Mouse (Mus musculus) gastrocnemius, postnatal 14 days (tissue): ENCODE data around the gene Cacna1e. TPM values are rescaled to one million over a fixed set of nuclear protein-coding genes. Genes with fewer than 3 reads are reported as not detected.
A peak's percentile ranks its signal among the peaks of the same experiment; 100 is the strongest.

Experiments
- DNase-seq: peaks from one replicate; pipeline ENCODE4 v3.0.0; 2021; ENCODE audit warnings: mixed read lengths
- intact Hi-C: fragments of 180-260 bp; cut with DNase I; formaldehyde crosslinking; loops from one replicate; pipeline ENCODE4 v1.15.1; 2025; ENCODE audit warnings: low total_unique reads
- total RNA-seq, 2 experiments: library from RNA; stranded (reverse); gene quantifications; 2 replicates each; pipeline ENCODE4 v1.2.3; 2021

Gene Cacna1e
- total RNA-seq, 2 experiments from 2014 or later = 0.16 to 0.31 TPM

DNA sequence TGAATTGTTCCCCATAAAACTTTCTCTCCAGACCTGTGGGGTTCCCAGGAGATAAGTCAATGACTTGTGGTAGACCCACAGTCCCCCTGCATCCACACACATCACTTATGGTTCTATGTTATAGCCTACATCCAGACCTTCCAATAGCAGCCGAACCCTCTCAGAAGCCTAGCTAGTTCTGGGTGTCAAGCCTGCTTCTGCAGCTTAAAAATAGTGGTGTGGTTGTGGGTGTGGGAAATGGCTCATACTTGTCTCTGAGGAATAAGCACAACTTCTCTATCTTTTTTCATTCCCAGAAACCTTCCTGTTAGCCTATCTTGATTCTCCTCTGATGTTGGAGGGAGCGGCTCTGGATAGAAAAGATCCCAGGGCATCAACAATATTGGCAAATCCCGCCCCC is 417.0 kb downstream of the Cacna1e start:
- no peak for DNase-seq
- intact Hi-C loops = no loop called here

- intact Hi-C loops = no loop called here
- peak; percentile 26 for DNase-seq
Measured at GRCm38 (mm10) chr1:154461521-154461920, 422.8 kb downstream of the Cacna1e start.

- DNase-seq = no peak
- intact Hi-C loops = no loop called here
Measured at GRCm38 (mm10) chr1:154460067-154460466, 424.2 kb downstream of the Cacna1e start.

GRCm38 (mm10) chr1:154458601-154459000 is 425.7 kb downstream of the Cacna1e start:
- no peak for DNase-seq
- intact Hi-C loops = no loop called here

DNA sequence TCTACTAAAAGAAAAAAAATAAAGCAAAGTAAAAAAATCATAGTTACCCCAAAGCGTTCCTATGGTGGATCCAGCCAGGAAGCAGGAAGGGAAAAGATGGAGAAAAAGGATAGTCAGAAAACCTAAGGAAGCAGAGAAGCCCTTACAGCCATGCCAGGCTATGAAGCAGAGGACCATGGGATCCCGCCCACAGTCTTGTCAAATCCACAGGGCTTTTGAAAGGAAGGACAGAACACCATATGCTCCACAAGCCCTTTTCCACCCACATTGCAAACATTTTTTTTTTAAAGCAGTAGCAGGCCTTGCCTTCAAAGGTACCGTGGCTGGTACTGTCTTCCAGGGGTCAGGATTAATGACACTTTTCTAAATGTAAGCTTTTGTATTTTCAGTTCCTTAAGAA is 433.5 kb downstream of the Cacna1e start:
- no peak for DNase-seq
- intact Hi-C loops = no loop called here

GRCm38 (mm10) chr1:154446456-154446855 is 437.8 kb downstream of the Cacna1e start:
- DNase-seq = no peak
- intact Hi-C loops = no loop called here

DNA sequence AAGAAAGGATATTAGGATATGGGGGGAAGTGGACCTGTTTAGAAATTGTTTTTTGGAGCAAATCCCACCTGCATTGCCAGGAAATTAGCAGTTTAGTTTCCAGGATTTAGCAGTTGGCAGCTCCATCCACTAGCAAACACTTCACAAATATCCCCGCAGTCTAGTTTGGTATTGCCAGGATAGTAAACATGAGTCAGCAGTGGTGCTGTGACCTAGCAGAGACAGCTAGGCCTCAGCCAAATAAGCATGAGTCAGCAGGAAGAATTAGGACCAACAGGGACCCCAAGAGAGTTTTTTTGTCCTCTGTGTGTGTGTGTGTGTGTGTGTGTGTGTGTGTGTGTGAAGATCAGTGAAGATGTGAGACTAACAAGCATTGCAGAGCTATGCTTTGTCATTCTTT is 450.8 kb downstream of the Cacna1e start:
- DNase-seq = no peak
- intact Hi-C loops = no loop called here

GRCm38 (mm10) chr1:154433112-154433511 is 451.2 kb downstream of the Cacna1e start:
- intact Hi-C loops = no loop called here

DNA sequence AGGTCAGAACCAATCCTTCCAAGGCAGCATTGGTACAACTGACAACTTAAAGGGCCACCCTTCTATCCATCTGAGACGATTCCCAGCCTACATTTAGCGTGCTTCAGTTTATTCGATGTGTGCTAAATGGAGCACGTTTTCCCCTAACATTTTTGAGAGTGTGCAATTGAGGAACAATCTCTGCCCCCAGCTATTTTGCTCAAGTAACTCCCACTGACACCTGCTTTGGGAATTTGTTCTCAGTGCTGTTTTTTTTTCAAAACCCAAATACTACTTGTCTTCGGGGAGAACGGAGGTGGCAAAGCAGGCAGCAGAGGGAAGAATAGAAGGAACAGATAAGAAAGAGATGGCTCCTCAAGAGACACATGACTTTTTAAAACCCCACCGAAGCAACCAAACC is 456.0 kb downstream of the Cacna1e start:
- DNase-seq = no peak
- intact Hi-C loops = loop anchor here (5.0 kb wide), 1 partner anchor 141 kb away; no protein-coding TSS in a partner anchor

More at GRCm38 (mm10) chr1:154433112-154433511, 451.2 kb downstream of the Cacna1e start:
- DNase-seq = no peak

- no peak for DNase-seq
Measured at GRCm38 (mm10) chr1:154418278-154418677, 466.0 kb downstream of the Cacna1e start.

DNA sequence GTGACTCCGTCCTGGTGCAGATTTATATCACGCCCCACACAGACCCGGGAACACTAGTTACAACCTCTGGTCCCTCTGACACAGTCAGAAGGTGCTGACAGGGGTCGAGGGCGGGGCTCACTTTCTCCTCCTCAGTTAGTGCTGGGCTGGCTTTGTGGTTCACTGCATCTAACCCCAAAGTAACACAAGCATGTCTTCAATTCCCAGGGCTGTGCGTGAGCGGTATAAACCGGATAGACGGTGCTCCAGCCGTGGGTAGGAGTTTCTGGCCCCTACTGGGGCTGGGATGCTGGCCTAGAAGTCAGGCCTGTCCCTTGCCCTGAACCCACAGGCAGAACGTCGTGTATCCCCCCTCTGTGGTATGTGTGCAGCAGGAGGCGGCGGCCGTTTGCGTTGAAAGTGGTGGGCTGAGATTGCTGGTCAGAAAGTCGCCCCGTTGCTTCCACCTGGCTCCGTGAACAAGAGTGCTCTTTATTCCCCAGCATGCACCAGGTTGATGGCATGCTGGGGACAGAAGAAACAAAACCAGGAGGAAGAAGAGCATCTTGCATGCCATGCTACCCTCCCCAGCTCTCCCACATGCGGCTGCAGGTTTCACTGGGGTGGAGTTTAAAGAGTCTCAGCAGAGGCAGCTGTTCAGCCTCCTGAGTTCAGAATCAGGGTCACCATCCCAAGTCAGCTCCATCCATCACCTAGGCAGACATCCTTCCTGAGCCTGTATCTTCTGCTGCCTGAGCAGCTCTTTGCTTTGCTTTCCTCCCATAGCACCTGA is 467.7 kb downstream of the Cacna1e start:
- intact Hi-C loops = no loop called here
- no peak for DNase-seq

More at GRCm38 (mm10) chr1:154418278-154418677, 466.0 kb downstream of the Cacna1e start:
- intact Hi-C loops = no loop called here

DNA sequence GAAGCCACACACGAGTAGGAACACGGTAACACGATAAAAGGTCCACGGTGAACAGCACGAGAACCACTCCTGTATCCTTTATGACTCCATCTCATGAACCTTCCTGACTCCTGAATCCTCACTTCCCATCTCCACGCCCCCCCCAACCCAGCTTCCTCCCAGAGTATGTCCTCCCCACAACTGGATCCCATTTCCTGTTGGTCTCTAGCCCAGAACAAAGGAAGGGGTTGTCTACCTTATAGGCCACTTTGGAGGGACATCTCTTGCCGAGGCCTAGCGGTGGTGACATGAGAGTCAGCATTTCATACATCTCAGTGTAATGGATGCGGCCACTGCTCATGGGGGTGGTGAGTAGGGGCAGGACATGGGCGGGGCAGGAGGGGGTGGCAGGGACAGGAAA is 468.5 kb downstream of the Cacna1e start:
- intact Hi-C loops = no loop called here
- no peak for DNase-seq

DNA sequence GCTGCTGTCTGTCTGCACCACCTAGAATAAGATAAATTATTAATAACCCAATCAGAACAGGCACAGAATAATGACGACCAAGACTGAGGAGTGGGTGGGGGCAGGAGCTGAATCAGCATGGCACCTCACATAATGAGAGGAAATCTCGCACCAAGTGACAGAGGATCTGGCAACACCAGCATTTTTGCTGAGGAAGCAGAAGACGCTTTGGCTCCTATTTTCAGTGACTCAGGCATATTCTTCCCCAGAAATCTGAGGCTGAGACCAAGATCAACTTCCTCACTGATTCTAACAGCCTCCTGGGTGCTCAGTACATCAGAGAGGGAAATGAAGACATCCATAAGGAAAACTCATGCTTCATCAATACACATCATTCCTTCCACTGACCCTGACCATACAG is 471.2 kb downstream of the Cacna1e start:
- DNase-seq = no peak
- intact Hi-C loops = no loop called here

- DNase-seq = no peak
- intact Hi-C loops = no loop called here
Measured at GRCm38 (mm10) chr1:154409051-154409450, 475.2 kb downstream of the Cacna1e start.

- DNase-seq = no peak
- intact Hi-C loops = no loop called here
Measured at GRCm38 (mm10) chr1:154391979-154392378, 492.3 kb downstream of the Cacna1e start.

Other genes with a start within 250 kb of the Cacna1e start
- 1 to 10 TPM; 4.6 to 6.4 TPM for gene Ier5, start 215.1 kb upstream of the Cacna1e start, total RNA-seq